Mouse (Mus musculus): Measurements from ENCODE around the gene Hoxb9. TPM values are rescaled to one million over a fixed set of nuclear protein-coding genes. Genes with fewer than 3 reads are reported as not detected.
A peak's percentile ranks its signal among the peaks of the same experiment; 100 is the strongest.

Hoxb9 gene
- polyA plus RNA-seq, 1 experiment = not detected

DNA sequence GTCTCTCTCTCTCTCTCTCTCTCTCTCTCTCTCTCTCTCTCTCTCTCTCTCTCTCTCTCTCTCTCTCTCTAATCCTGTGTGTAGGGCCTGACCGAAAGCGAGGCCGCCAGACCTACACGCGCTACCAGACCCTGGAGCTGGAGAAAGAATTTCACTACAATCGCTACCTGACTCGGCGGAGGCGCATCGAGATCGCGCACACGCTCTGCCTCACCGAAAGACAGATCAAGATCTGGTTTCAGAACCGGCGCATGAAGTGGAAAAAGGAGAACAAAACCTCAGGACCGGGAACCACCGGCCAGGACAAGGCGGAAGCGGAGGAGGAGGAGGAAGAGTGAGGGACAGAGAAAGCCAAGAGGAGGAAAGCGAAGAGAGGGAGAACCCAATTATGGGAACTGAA, 18.0 kb downstream of the Hoxb9 start:
- Histone ChIP-seq H3K27ac (ENCODE audit: insufficient read depth, low read length) (no peak overlapping the region), H3K4me1 (ENCODE audit: control insufficient read depth, insufficient read depth, low read length) (no peaks in the 10 kb centered on the region), H3K4me3 (ENCODE audit: insufficient read depth, low read length) (no peak overlapping the region)
- TF ChIP-seq CTCF (IDR thresholded peaks at IDR 0.05; ENCODE audit: extremely low read depth, insufficient read depth, low read length) (no peak), POLR2A (IDR thresholded peaks at IDR 0.05; ENCODE audit: extremely low read depth, insufficient read depth, low read length) (no peak)

DNA sequence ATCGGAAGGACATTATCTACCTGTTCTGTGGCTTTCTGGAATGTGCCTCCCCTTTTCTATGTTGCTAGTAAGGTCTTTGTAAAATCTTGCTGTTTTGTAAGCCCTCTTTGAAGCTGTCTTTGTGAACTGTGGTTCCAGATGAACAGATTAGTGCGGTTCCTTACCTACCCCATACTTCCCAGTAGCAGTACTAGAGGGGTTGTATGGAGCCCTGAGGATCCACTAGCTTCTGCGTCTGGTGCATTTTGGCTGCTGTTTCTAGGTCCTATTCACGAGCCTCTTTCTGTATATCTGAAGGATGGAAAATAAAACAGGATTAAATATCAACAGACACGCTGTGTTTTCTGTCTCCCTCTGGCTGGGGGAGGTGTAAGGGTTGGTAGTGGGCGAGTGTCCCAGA, 18.6 kb downstream of the Hoxb9 start:
- TF ChIP-seq CTCF (IDR thresholded peaks at IDR 0.05; ENCODE audit: extremely low read depth, insufficient read depth, low read length) (no peak), POLR2A (IDR thresholded peaks at IDR 0.05; ENCODE audit: extremely low read depth, insufficient read depth, low read length) (no peak)
- Histone ChIP-seq H3K27ac (ENCODE audit: insufficient read depth, low read length) (no peak overlapping the region), H3K4me1 (ENCODE audit: control insufficient read depth, insufficient read depth, low read length) (no peaks in the 10 kb centered on the region), H3K4me3 (ENCODE audit: insufficient read depth, low read length) (no peak overlapping the region)

DNA sequence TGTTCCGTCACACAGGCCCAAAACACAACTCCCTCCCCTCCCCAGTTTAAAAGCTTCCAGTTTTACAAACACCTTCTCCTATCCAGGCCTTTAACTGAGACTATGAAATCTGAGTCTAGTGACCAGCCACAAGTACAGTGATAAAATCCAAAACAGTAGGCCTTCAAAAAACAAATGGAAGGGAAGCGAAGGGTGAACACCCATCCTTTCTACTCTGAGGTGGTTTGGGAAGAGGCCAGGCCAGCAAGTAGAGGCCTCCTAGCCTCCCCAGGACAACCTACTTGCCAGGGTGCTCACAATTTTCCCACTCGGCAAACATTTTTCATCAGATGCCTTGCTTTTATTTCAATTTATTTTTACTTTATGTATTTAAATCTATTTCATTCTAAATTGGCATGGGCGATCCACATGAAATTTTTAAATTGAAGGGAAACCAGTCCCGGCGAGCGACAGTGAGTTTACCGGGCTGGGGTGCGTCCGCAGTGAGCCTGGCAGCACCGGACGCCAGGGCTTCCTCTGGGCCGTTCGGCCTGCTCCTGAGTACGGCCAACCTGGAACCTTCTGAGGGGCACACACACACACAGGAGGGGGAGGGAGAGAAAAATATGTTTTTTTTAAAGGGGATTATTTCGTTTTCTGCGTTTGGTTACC, 19.6 kb downstream of the Hoxb9 start:
- H3K27ac ChIP-seq (ENCODE audit: insufficient read depth, low read length) = no peak overlapping the region
- no peak for TF ChIP-seq POLR2A (IDR thresholded peaks at IDR 0.05; ENCODE audit: extremely low read depth, insufficient read depth, low read length)
- TF ChIP-seq CTCF (IDR thresholded peaks at IDR 0.05; ENCODE audit: extremely low read depth, insufficient read depth, low read length) = no peak
- no peak overlapping the region for H3K4me3 ChIP-seq (ENCODE audit: insufficient read depth, low read length)
- no peaks in the 10 kb centered on the region for H3K4me1 ChIP-seq (ENCODE audit: control insufficient read depth, insufficient read depth, low read length)

DNA sequence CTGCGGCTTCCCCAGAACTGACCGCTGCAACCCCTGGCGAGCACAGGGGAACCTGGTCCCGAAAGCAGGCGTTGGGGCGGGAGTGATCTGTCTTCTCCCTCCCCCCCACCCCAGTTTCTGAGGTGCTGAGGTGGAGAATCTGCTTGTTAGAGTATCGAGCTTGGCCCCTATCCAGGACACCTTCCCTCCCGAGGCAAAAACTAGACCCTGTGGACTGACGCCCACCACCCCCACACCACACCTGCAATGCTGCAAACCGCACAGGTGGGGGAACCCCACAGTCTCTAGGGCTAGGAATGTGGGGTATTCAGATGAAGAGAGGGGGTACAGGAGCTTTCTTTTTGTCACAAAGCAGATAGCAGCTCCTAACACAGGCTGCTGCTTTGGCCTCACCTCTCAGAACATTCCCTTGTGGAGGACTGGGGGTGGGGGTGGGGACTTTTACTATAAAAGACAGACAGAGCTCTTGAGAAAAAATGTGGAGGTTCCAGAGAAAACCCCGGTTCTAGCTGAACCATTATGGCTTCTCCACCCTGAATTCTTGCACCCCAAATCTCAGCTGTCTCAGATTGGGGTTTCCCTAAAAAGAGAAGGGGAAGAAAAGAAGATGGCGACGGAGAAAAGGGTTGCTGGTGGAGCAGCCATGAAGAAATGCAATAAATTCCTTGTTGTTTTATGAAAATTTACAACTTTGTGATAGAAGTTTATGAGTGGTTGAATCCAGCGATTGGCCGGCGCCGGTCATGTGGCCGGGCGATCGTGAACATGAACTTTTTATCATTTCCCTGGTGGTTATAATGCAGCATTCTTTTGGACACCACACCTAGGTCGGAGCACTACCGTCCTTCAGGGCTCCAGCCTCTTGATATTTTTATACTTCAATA, 20.7 kb downstream of the Hoxb9 start, which contains the start of gene Hoxb6:
Hoxb6 (plus strand) TSS at position 796 of the 884 bp plus-strand sequence.
- Histone ChIP-seq H3K4me1 (ENCODE audit: control insufficient read depth, insufficient read depth, low read length) (no peaks in the 10 kb centered on the region), H3K4me3 (ENCODE audit: insufficient read depth, low read length) (no peak within 1 kb of the TSS), H3K27ac (ENCODE audit: insufficient read depth, low read length) (no peak within 1 kb of the TSS)
- TF ChIP-seq CTCF (IDR thresholded peaks at IDR 0.05; ENCODE audit: extremely low read depth, insufficient read depth, low read length) = no peak
- no peak for TF ChIP-seq POLR2A (IDR thresholded peaks at IDR 0.05; ENCODE audit: extremely low read depth, insufficient read depth, low read length)

DNA sequence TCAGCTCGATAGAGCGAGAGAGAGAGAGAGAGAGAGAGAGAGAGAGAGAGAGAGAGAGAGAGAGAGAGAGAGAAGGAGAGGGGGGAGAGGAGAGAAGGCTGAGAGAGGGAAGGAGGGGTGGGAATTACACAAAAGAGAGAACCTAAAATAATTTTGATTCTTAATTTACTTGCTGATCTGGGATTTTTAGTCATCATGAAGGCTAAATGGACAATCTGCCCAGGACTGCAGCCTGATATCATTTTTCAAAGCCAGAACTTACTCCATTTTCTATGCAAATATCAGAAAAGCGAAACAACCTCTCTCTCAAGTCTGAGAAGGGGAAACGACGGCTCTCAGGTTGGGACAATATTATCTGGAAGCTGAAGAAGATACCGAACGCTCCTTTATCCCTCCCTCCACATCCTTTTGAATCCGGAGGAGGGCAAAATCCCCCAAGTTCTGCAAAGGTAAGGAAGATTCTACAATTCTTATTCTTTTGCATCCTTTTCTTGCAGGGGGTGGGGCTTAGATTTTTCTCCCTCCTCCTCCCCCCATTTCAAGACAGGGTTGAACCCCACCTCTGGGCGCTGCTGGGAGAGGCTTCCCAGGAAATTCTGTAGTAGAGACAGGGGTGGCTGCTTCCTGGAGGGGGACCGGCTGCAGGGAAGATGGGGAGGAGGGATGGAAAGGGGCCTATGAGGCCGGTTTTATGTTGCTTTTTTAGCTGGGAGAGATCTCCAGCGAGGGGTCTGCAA, 21.5 kb downstream of the Hoxb9 start:
- no peak for TF ChIP-seq POLR2A (IDR thresholded peaks at IDR 0.05; ENCODE audit: extremely low read depth, insufficient read depth, low read length)
- no peak for TF ChIP-seq CTCF (IDR thresholded peaks at IDR 0.05; ENCODE audit: extremely low read depth, insufficient read depth, low read length)
- no peak overlapping the region for H3K27ac ChIP-seq (ENCODE audit: insufficient read depth, low read length)
- H3K4me3 ChIP-seq (ENCODE audit: insufficient read depth, low read length) = no peak overlapping the region
- H3K4me1 ChIP-seq (ENCODE audit: control insufficient read depth, insufficient read depth, low read length) = no peaks in the 10 kb centered on the region

DNA sequence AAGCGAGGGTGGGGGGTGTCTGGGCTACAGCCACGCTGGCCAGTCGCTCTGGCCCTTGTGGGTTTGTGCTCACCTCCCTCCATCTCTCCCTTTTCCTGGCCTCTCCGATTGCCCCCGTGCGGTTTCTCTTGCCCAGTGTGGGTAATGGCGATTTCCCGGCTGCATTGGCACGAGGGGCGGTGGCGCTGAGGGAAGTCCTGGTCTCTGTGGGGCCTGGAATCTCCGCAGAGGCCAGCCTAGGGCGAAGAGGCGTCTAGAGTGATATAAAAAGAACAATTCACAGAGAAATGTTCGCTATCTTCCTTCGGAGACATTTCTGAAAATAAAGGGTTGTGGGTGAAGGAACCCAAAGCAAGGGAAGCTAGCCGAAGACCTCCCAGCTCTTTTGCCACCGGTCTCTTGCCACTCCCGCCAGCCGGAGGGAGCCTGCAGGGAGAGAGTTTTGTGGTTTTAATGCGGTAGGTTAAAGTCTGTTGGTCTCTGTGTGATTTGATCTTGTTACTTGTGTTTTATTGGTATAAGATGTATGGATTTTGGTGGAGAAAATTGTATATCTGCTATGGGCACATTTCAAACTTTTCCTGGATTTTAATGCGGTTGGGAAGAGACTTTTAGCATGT, 22.2 kb downstream of the Hoxb9 start:
- no peak overlapping the region for H3K27ac ChIP-seq (ENCODE audit: insufficient read depth, low read length)
- H3K4me1 ChIP-seq (ENCODE audit: control insufficient read depth, insufficient read depth, low read length) = no peaks in the 10 kb centered on the region
- TF ChIP-seq CTCF (IDR thresholded peaks at IDR 0.05; ENCODE audit: extremely low read depth, insufficient read depth, low read length) (no peak), POLR2A (IDR thresholded peaks at IDR 0.05; ENCODE audit: extremely low read depth, insufficient read depth, low read length) (no peak)
- no peak overlapping the region for H3K4me3 ChIP-seq (ENCODE audit: insufficient read depth, low read length)

DNA sequence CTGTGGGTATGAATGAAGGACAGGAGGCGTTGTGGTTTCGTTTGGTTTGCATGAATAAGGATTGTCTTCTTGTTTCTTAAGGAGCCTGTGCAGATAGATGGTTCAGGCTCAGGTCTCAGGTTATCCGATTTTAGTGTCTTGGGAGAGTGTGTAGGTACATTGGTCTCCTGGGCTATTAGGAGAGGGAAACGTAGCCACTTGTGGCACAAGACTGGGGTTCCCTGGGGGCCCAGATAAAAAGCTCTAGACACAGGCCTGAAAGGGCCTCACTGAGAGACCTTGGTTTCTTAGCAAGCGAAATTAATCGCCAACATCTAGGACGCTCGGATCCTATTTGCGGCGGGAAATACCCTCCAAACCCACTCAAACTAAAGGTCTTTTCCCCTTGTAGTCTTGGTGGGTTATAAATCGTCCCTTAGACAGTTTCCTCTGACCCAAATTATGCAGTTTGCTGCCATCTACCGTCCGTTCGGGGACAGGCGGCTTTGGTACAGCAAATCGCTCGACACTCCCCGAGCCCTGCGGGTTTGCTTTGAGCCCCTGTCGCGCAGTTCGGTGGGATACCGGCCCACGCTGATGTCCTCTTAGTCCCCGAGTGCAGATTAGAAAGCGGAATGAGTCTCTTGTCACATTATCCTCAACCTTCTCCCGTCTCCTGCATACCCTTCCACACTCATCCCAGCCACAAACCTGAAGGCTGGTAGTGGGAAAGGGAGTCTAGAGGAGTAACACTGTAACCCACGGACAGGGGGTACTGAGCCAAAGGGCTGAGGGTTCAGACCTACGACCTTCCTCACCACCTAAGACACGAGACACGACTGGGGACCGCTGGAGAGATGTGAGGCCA, 23.2 kb downstream of the Hoxb9 start:
- H3K4me1 ChIP-seq (ENCODE audit: control insufficient read depth, insufficient read depth, low read length) = no peaks in the 10 kb centered on the region

DNA sequence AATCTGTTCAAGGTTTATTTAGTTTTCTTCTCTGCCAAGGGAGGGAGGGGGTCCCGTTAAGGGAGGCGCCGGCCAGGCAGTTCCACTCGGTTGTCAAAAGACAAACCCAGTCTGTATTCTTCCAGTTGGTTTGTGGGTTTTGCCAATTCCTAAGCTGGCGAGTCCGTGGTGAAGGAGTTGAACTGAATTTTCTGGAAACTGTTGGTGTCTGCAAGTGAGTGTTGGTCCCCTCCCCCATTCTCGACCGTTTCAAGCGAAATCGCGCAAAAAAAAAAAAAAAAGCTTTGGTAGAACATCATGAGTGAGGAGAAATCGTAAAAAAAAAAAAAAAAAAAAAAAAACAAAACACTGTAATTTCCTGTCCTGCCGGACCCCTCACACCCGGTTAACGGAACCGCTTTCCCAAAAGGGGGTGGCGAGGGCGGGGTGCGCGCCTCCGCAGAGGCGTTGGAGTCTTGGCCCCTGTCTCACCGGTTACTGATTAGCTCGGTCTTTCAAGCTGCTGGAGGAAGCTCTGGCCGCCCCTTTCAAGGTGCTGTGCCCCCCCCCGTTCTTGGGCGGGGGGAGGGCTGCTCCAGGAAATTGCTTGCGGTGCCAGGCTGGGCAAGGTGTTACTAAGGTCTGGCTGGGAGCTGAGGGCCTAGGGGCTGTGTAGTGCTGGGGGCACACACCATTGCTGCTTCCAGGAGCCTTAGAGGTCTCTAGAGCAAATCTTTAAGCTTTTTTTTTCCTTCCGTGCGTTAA, 24.0 kb downstream of the Hoxb9 start:
- Histone ChIP-seq H3K4me3 (ENCODE audit: insufficient read depth, low read length) (no peak overlapping the region), H3K27ac (ENCODE audit: insufficient read depth, low read length) (no peak overlapping the region), H3K4me1 (ENCODE audit: control insufficient read depth, insufficient read depth, low read length) (no peaks in the 10 kb centered on the region)
- no peak for TF ChIP-seq CTCF (IDR thresholded peaks at IDR 0.05; ENCODE audit: extremely low read depth, insufficient read depth, low read length)
- TF ChIP-seq POLR2A (IDR thresholded peaks at IDR 0.05; ENCODE audit: extremely low read depth, insufficient read depth, low read length) = no peak

More for the DNA sequence above, 23.2 kb downstream of the Hoxb9 start:
- Histone ChIP-seq H3K27ac (ENCODE audit: insufficient read depth, low read length) (no peak overlapping the region), H3K4me3 (ENCODE audit: insufficient read depth, low read length) (no peak overlapping the region)
- TF ChIP-seq CTCF (IDR thresholded peaks at IDR 0.05; ENCODE audit: extremely low read depth, insufficient read depth, low read length) = peak; percentile 58
- no peak for TF ChIP-seq POLR2A (IDR thresholded peaks at IDR 0.05; ENCODE audit: extremely low read depth, insufficient read depth, low read length)

Measured in cortical plate, adult 2 months (tissue).